Mouse (Mus musculus) stomach, embryonic 16.5 days (tissue): ENCODE results near the gene Chd4. TPM values are rescaled to one million over a fixed set of nuclear protein-coding genes. Genes with fewer than 3 reads are reported as not detected.
A peak's percentile ranks its signal among the peaks of the same experiment; 100 is the strongest.

Experiments used
- ATAC-seq: fragments of 200-750 bp; cut with Nextera tagmentation; 2 replicates; pipeline ENCODE4 v1.8.0; 2017; ENCODE audit warnings: moderate number of reproducible peaks, moderate TSS enrichment; ENCODE audit not compliant: insufficient read depth, low FRiP score
- H3K27ac ChIP-seq: fragments of 300-500 bp; sonication (generic); 2 replicates; pipeline ENCODE4 v1.5.1; 2014; ENCODE audit warnings: low read length
- H3K27me3 ChIP-seq: fragments of 300-500 bp; sonication (generic); 2 replicates; pipeline ENCODE4 v1.6.1; 2014; ENCODE audit warnings: low read length, control low read depth, mixed read lengths; ENCODE audit not compliant: control insufficient read depth, insufficient read depth
- H3K36me3 ChIP-seq: fragments of 300-500 bp; sonication (generic); 2 replicates; pipeline ENCODE4 v1.6.1; 2014; ENCODE audit warnings: low read length; ENCODE audit not compliant: control insufficient read depth, insufficient read depth
- H3K4me1 ChIP-seq: fragments of 300-500 bp; sonication (generic); 2 replicates; pipeline ENCODE4 v1.6.1; 2014; ENCODE audit warnings: low read length, control low read depth, mixed read lengths; ENCODE audit not compliant: control insufficient read depth, insufficient read depth
- H3K4me2 ChIP-seq: fragments of 300-500 bp; sonication (generic); 2 replicates; pipeline ENCODE4 v1.6.1; 2014; ENCODE audit warnings: low read depth, low read length, mixed read lengths
- H3K4me3 ChIP-seq: fragments of 300-500 bp; sonication (generic); replicated peaks from 2 replicates; pipeline ENCODE4 v1.5.1; 2014; ENCODE audit warnings: mild to moderate bottlenecking, low read length
- H3K9ac ChIP-seq: fragments of 300-500 bp; sonication (generic); 2 replicates; pipeline ENCODE4 v1.6.1; 2014; ENCODE audit warnings: low read length
- H3K9me3 ChIP-seq: fragments of 300-500 bp; sonication (generic); replicated peaks from 2 replicates; pipeline ENCODE4 v1.6.1; 2016; ENCODE audit warnings: low read length, control low read depth; ENCODE audit not compliant: control insufficient read depth
- WGBS: fragments of 180-500 bp; shearing (Covaris S2); extraction: QIAGEN DNeasy Blood & Tissue Kit; methylation state at CpG from one replicate; pipeline ENCODE4 v1.1.7; 2014; 5-methylcytosine and 5-hydroxymethylcytosine counted together
- polyA plus RNA-seq: library from polyadenylated mRNA; unstranded; fragments of >200 nt; fragmentation: Nextera tagmentation; extraction: Ambion mirVana; gene quantifications from 2 replicates; pipeline ENCODE4 v1.2.1, GENCODE M21; 2015

The Chd4 gene
- polyA plus RNA-seq, 1 experiment from 2014 or later, result 46.3 TPM

DNA sequence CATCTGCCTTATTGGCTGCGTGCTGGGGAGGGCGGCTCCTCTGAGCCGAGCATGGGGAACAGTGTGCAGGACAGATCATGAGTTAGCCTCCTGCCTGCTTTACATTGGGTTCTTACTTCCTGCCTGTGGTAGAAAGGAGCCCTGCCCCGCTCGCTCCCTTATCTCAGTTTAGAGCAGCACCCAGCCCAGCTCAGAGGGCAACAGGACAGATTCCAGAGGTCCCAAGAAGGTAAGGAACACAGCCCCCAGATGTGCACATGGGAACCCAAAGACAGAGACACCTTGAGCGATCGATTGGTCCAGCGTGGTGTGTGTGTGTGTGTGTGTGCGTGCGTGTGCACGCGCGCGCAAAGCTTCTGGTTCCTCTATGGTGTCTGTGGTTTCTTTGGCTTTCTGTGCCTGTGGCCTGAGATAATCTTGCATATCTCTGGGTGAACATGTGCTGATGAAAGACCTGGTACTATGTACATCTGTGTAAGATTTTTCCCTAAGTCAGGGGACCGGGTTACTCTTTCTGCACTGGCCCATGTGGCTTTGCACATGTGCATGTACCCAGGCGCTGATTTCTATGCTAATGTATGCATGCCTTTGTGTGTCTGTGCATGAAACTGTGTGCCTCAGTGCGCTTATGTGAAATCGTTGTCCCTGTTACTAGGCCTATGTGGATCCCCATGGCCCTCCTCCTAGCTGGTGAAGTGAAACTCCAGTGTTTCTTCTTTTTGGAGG is 24.4 kb upstream of the Chd4 start:
- H3K4me3 ChIP-seq, result peak overlapping the region; percentile 17
- ATAC-seq, result peak; percentile 79
- peaks cover 11% of the 10 kb centered on the region; the same call in 1 of the 2 replicates for H3K4me1 ChIP-seq
- H3K36me3 ChIP-seq, result no peaks in the 10 kb centered on the region
- H3K27ac ChIP-seq, result peak overlapping the region; percentile 89
- H3K4me2 ChIP-seq, result peak overlapping the region; percentile 33
- 70% methylated on average over 18 of the region's 18 CpGs for WGBS
- H3K27me3 ChIP-seq, result no peaks in the 10 kb centered on the region
- H3K9me3 ChIP-seq, result no peaks in the 10 kb centered on the region
- H3K9ac ChIP-seq, result 0 out of 2 replicates have a peak overlapping the region, but pooled peaks have one; percentile 5

DNA sequence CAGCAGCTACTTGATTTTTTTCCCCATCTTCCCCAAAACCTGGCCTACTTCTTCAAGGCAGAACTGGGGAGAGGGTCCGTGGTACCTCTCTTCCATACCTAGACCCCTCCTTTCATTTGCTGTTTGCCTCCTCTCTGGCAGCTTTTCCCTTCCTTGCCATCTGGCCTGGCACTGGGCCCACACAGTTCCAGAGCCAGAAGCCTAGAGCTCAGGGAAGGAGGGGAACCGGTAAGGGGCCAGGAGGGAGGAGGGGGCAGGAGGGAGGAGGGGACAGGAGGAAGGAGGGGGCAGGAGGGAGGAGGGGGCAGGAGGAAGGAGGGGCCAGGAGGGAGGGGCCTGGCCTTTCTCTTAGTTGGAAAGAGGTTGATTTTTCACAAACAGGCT is 23.9 kb upstream of the Chd4 start:
- Histone ChIP-seq H3K9me3 (no peaks in the 10 kb centered on the region), H3K27me3 (no peaks in the 10 kb centered on the region), H3K4me2 (peak overlapping the region; percentile 33), H3K27ac (peak overlapping the region; percentile 89), H3K4me3 (0 out of 2 replicates have a peak overlapping the region, but pooled peaks have one; percentile 17), H3K4me1 (peaks cover 11% of the 10 kb centered on the region; the same call in 1 of the 2 replicates), H3K36me3 (no peaks in the 10 kb centered on the region), H3K9ac (peak overlapping the region; percentile 28; the same call in 1 of the 2 replicates)
- ATAC-seq, result peak; percentile 57
- WGBS, result 5% methylated on average over 2 of the region's 2 CpGs

DNA sequence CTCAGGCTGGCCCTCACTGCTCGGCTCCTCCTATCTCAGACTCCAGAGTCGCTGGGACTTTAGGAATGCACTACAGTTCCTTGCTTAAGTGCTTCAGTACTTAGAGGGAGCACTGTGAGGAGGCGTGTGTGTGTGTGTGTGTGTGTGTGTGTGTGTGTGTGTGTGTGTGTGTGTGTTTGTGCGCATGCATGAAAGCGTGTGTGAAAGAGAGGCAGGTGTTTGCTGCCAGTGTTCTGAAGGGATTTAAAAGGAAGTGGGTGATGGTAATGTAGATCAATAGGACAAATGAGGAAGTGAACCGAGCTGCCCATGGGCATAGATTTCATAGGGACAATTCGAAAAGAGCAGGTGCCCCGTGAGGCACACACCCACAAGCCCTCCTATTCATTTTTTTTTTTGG is 22.0 kb upstream of the Chd4 start:
- Histone ChIP-seq H3K36me3 (no peaks in the 10 kb centered on the region), H3K27me3 (no peaks in the 10 kb centered on the region), H3K4me3 (no peak overlapping the region), H3K9me3 (no peaks in the 10 kb centered on the region), H3K4me2 (no peak overlapping the region), H3K4me1 (peaks cover 11% of the 10 kb centered on the region; the same call in 1 of the 2 replicates), H3K9ac (no peak overlapping the region; the same call in 1 of the 2 replicates), H3K27ac (no peak overlapping the region)
- no peak for ATAC-seq
- WGBS, result 57% methylated on average over 8 of the region's 8 CpGs

DNA sequence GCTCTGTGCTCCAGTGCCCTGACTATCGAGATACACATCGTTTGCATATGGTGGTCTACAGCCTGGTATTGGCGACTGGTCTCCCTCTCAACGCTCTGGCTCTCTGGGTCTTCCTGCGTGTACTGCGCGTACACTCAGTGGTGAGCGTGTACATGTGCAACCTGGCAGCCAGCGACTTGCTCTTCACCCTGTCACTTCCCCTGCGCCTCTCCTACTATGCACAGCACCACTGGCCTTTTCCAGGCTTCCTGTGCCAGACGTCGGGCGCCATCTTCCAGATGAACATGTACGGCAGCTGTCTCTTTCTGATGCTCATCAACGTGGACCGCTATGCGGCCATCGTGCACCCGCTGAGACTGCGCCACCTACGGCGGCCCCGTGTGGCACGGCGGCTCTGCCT is 14.4 kb upstream of the Chd4 start:
- ATAC-seq, result peak; percentile 6; the same call in 1 of the 2 replicates
- Histone ChIP-seq H3K4me3 (peak overlapping the region; percentile 45), H3K9me3 (no peaks in the 10 kb centered on the region), H3K4me2 (peak overlapping the region; percentile 59), H3K36me3 (no peaks in the 10 kb centered on the region), H3K27me3 (no peaks in the 10 kb centered on the region), H3K4me1 (peaks cover 8% of the 10 kb centered on the region; the same call in 1 of the 2 replicates), H3K9ac (peak overlapping the region; percentile 72), H3K27ac (0 out of 2 replicates have a peak overlapping the region, but pooled peaks have one; percentile 57)
- WGBS, result 22% methylated on average over 25 of the region's 25 CpGs

DNA sequence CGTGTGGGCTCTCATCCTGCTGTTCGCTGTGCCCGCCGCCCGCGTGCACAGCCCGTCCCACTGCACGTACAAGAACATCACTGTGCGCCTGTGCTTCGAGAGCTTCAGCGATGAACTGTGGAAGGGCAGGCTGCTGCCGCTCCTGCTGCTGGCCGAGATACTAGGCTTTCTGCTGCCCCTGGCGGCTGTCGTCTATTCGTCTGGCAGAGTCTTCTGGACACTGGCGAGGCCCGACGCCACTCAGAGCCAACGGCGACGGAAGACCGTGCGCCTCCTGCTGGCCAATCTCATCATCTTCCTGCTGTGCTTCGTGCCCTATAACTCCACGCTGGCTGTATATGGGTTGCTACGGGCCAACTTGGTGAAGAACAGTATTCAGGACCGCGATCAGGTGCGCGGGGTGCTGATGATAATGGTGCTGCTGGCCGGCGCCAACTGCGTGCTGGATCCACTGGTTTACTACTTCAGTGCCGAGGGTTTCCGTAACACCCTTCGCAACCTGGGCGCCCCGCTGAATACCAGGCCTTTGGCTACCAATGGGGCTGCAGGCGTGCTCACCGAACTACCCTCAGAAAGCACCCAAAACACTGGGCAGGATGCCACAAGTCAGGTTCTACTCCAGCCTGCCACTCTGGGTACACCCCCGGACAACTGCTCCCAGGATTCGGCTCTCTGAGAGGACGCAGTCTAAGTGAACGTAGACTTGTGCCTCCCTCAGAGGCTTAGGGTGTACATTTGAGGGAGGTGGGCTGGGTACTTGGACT is 13.8 kb upstream of the Chd4 start:
- Histone ChIP-seq H3K9ac (peak overlapping the region; percentile 72), H3K9me3 (no peaks in the 10 kb centered on the region), H3K27me3 (no peaks in the 10 kb centered on the region), H3K4me2 (peak overlapping the region; percentile 59), H3K36me3 (no peaks in the 10 kb centered on the region), H3K27ac (0 out of 2 replicates have a peak overlapping the region, but pooled peaks have one; percentile 57), H3K4me1 (peaks cover 8% of the 10 kb centered on the region; the same call in 1 of the 2 replicates), H3K4me3 (peak overlapping the region; percentile 45)
- WGBS, result 25% methylated on average over 45 of the region's 45 CpGs
- peak; percentile 88 for ATAC-seq

DNA sequence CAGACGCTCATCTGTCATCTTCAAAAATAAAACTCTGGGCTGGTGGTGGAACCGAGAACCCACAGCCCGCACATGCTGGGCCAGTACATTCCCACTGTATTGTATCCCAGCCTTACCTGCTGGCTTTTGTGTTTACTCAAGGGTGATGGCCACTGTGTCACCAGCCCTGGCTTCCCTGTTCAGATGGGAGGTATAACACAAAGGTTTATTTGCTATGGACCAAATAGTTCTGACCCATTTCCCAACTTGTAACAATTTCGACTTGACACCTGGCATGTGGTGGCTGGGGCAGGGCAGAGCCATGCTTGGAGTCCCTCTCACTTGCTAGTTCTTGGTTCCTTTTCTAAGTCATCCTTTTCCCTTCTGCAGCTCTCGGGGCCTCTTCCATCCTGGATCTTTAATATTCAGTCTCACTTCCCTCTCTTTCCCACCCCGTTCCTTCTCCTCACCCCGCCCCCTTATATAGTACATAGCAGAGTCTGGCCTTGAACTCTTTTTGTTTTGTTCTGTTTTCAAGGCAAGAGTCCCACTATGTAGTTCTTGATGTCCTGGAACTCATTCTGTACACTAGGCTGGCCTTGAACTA is 12.9 kb upstream of the Chd4 start:
- no peaks in the 10 kb centered on the region for H3K27me3 ChIP-seq
- no peak for ATAC-seq
- H3K4me3 ChIP-seq, result no peak overlapping the region
- H3K36me3 ChIP-seq, result no peaks in the 10 kb centered on the region
- H3K4me1 ChIP-seq, result peaks cover 8% of the 10 kb centered on the region; the same call in 1 of the 2 replicates
- H3K9me3 ChIP-seq, result no peaks in the 10 kb centered on the region
- no peak overlapping the region for H3K9ac ChIP-seq
- no peak overlapping the region for H3K4me2 ChIP-seq
- H3K27ac ChIP-seq, result no peak overlapping the region
- 82% methylated on average over 7 of the region's 7 CpGs for WGBS

DNA sequence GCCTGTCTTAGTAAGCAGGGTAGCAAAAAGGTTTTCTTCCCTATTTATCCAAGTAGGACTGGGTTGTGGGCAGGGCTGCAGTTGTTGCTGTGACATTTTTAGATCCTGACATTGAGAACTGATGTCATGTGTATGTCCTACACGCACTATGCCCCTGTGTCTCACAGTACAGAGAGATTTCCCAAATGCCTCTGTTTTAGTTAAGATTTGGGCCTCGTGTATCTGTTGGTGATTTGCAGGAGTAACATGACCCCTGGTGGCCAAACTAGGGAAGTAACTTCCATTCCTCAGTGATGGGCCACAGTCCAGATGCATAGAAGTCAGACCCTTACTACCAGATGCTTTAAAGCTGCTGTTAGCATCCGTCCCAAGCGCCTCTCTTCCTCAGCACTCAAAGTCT is 11.4 kb upstream of the Chd4 start:
- no peaks in the 10 kb centered on the region for H3K9me3 ChIP-seq
- peak; percentile 16; the same call in 1 of the 2 replicates for ATAC-seq
- WGBS, result 7% methylated on average over 4 of the region's 4 CpGs
- H3K4me3 ChIP-seq, result no peak overlapping the region
- peaks cover 14% of the 10 kb centered on the region for H3K4me1 ChIP-seq
- no peaks in the 10 kb centered on the region for H3K27me3 ChIP-seq
- no peak overlapping the region for H3K4me2 ChIP-seq
- H3K36me3 ChIP-seq, result no peaks in the 10 kb centered on the region
- H3K9ac ChIP-seq, result 0 out of 2 replicates have a peak overlapping the region, but pooled peaks have one; percentile 11
- H3K27ac ChIP-seq, result no peak overlapping the region

DNA sequence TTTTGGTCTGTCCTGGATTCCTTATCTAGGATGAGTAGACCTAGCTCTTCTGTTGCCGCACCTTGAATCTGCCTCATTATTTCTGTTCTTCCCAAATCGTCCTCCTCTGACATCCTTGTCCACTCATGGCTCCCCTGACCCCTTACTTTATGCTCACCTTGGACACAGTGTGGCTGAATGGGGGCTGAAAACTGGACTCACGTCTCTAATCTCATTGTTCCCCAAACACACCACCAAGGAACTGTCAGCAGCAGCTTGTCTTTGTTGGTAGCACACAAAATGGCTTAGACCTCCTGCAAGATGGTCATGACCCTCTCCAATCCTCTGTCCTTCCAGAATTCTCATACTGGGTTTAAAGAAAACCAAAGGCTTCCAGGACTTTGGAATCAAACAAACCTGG is 7.8 kb upstream of the Chd4 start:
- no peak overlapping the region for H3K4me3 ChIP-seq
- WGBS, result 76% methylated on average over 3 of the region's 3 CpGs
- H3K27me3 ChIP-seq, result no peaks in the 10 kb centered on the region

More for the DNA sequence above, 7.8 kb upstream of the Chd4 start:
- peaks cover 24% of the 10 kb centered on the region for H3K4me1 ChIP-seq
- no peaks in the 10 kb centered on the region for H3K36me3 ChIP-seq
- ATAC-seq, result no peak
- H3K27ac ChIP-seq, result peak overlapping the region; percentile 95
- H3K4me2 ChIP-seq, result no peak overlapping the region
- H3K9me3 ChIP-seq, result no peaks in the 10 kb centered on the region
- H3K9ac ChIP-seq, result no peak overlapping the region
